Mouse (Mus musculus): ENCODE measurements around the gene H2-Aa.

- TF ChIP-seq CTCF (conservative IDR thresholded peaks at IDR 0.05; ENCODE audit: low read length) (no peak), POU5F1 (IDR thresholded peaks at IDR 0.05; ENCODE audit: borderline replicate concordance, low read length) (no peak)
Measured at GRCm38 (mm10) chr17:34239601-34240041, 48.0 kb downstream of the H2-Aa start.
